Mouse (Mus musculus): Measurements from ENCODE around the gene Gm10974.

- no peak for TF ChIP-seq POLR2A (IDR thresholded peaks at IDR 0.05; ENCODE audit: low read depth, low read length)
- no peak for TF ChIP-seq CTCF (conservative IDR thresholded peaks at IDR 0.05; ENCODE audit: insufficient read depth, insufficient read length, low read depth, low read length)
Observed at GRCm38 (mm10) chr7:66348588-66348987, 17.1 kb upstream of the Gm10974 start.
